Comparison of ENCODE assay signal across 16 mouse cellular contexts in genomic region chr3:45432172-45432765, GRCm38 (mm10). TPM values are rescaled to one million over a fixed set of nuclear protein-coding genes. Genes with fewer than 3 reads are reported as not detected.
DNase-seq lines count a peak whose midpoint lies in the region; ATAC-seq lines count a peak whose summit lies in the region.
"Had no signal": no experiment of that assay in that cellular context is flagged by ENCODE, and none has a peak within 500 bp of the region (broad histone marks: within the 10 kb centered on the region; RNA-seq: fewer than 3 reads in every experiment).

No protein-coding gene starts in this region.

- H3K36me3 ChIP-seq in kidney, embryonic 16.5 days (ENCODE audit: insufficient read depth, low read length), result no peaks in the 10 kb centered on the region
- H3K36me3 ChIP-seq in forebrain, embryonic 15.5 days, result no peaks in the 10 kb centered on the region
- no peaks in the 10 kb centered on the region for H3K36me3 ChIP-seq in neural tube, embryonic 14.5 days (ENCODE audit: control insufficient read depth, insufficient read depth, low read length)
- H3K36me3 ChIP-seq: liver, embryonic 12.5 days; midbrain, embryonic 10.5 days; stomach, embryonic 15.5 days had no signal

- H3K4me2 ChIP-seq in kidney, embryonic 16.5 days (replicated peaks; ENCODE audit: low read depth, low read length), result peak overlapping the region; percentile 21; the same call in 1 of the 2 replicates
- peak overlapping the region; percentile 31 for H3K4me2 ChIP-seq in forebrain, embryonic 15.5 days (replicated peaks)
- peak overlapping the region; percentile 14; the same call in 1 of the 2 replicates for H3K4me2 ChIP-seq in neural tube, embryonic 14.5 days (ENCODE audit: low read depth, low read length)
- H3K4me2 ChIP-seq: liver, embryonic 12.5 days; stomach, embryonic 15.5 days had no signal

- no peak overlapping the region for H3K9ac ChIP-seq in kidney, embryonic 16.5 days (replicated peaks; ENCODE audit: low read length)
- no peak overlapping the region; the same call in 1 of the 2 replicates for H3K9ac ChIP-seq in forebrain, embryonic 15.5 days (replicated peaks)
- no peak overlapping the region for H3K9ac ChIP-seq in neural tube, embryonic 14.5 days (replicated peaks; ENCODE audit: low read depth, low read length)
- H3K9ac ChIP-seq: liver, embryonic 12.5 days; stomach, embryonic 15.5 days had no signal

- ATAC-seq in kidney, embryonic 16.5 days (ENCODE audit: low FRiP score, low TSS enrichment), result no peak
- peak; percentile 81 for ATAC-seq in forebrain, embryonic 15.5 days (replicated peaks)
- ATAC-seq in neural tube, embryonic 14.5 days (ENCODE audit: low read depth), result no peak
- ATAC-seq: CD4-positive, CD25-positive, alpha-beta regulatory T cell, adult 4 months; intestine, embryonic 16.5 days; liver, embryonic 12.5 days; lung, postnatal 0 days had no signal

- 27% methylated on average over 11 of the region's 11 CpGs for WGBS in kidney, embryonic 16.5 days
- WGBS in forebrain, embryonic 15.5 days, result 37% methylated on average over 11 of the region's 11 CpGs
- 44% methylated on average over 11 of the region's 11 CpGs for WGBS in neural tube, embryonic 14.5 days

- no peaks in the 10 kb centered on the region for H3K27me3 ChIP-seq in kidney, embryonic 16.5 days (ENCODE audit: insufficient read depth, low read length)
- H3K27me3 ChIP-seq in forebrain, embryonic 15.5 days, result no peaks in the 10 kb centered on the region
- no peaks in the 10 kb centered on the region for H3K27me3 ChIP-seq in neural tube, embryonic 14.5 days (ENCODE audit: control insufficient read depth, insufficient read depth, low read length)
- H3K27me3 ChIP-seq: liver, embryonic 12.5 days; stomach, embryonic 15.5 days had no signal

- no peaks in the 10 kb centered on the region for H3K9me3 ChIP-seq in kidney, embryonic 16.5 days (ENCODE audit: low read length)
- H3K9me3 ChIP-seq in forebrain, embryonic 15.5 days, result no peaks in the 10 kb centered on the region
- H3K9me3 ChIP-seq in neural tube, embryonic 14.5 days (ENCODE audit: control insufficient read depth, low read length), result no peaks in the 10 kb centered on the region
- H3K9me3 ChIP-seq: liver, embryonic 12.5 days; midbrain, embryonic 10.5 days; stomach, embryonic 15.5 days had no signal

- no peak for DNase-seq in kidney, postnatal 25 days
- DNase-seq in brain, adult 2 months (ENCODE audit: low read depth, low spot score), result peak; percentile 47
- no peak for DNase-seq in lung, postnatal 36 days
- no peak for DNase-seq in adrenal gland, postnatal 14 days
- DNase-seq: cerebellum, postnatal 36 days; kidney, postnatal 4 days; thymus, postnatal 4 days had no signal

- no peaks in the 10 kb centered on the region for H3K4me1 ChIP-seq in kidney, embryonic 16.5 days (ENCODE audit: insufficient read depth, low read length)
- H3K4me1 ChIP-seq in forebrain, embryonic 15.5 days, result peaks cover 8% of the 10 kb centered on the region
- no peaks in the 10 kb centered on the region for H3K4me1 ChIP-seq in neural tube, embryonic 14.5 days (ENCODE audit: control insufficient read depth, insufficient read depth, low read length)
- H3K4me1 ChIP-seq: liver, embryonic 12.5 days; midbrain, embryonic 10.5 days; stomach, embryonic 15.5 days had no signal

- H3K4me3 ChIP-seq in kidney, embryonic 16.5 days (ENCODE audit: low read length), result no peak overlapping the region
- peak overlapping the region; percentile 12; the same call in 1 of the 2 replicates for H3K4me3 ChIP-seq in forebrain, embryonic 15.5 days
- no peak overlapping the region for H3K4me3 ChIP-seq in neural tube, embryonic 14.5 days (ENCODE audit: low read depth, low read length)
- H3K4me3 ChIP-seq: liver, embryonic 12.5 days; midbrain, embryonic 10.5 days; stomach, embryonic 15.5 days had no signal

- no peak overlapping the region for H3K27ac ChIP-seq in kidney, embryonic 16.5 days (ENCODE audit: low read length)
- peak overlapping the region; percentile 29; the same call in 1 of the 2 replicates for H3K27ac ChIP-seq in forebrain, embryonic 15.5 days (replicated peaks)
- H3K27ac ChIP-seq in neural tube, embryonic 14.5 days (ENCODE audit: low read depth, low read length), result no peak overlapping the region
- H3K27ac ChIP-seq: liver, embryonic 12.5 days; midbrain, embryonic 10.5 days; stomach, embryonic 15.5 days had no signal

RNA-seq across cellular contexts. Expression of gene Pcdh10, which starts 54.1 kb away (rescaled TPM):
- polyA plus RNA-seq in kidney, embryonic 16.5 days (2015; fragmentation: Nextera tagmentation; extraction: Ambion mirVana), result 0.21 and 0.46 TPM in 2 replicates
- polyA plus RNA-seq in forebrain, embryonic 15.5 days (2015; fragmentation: Nextera tagmentation; extraction: Ambion mirVana), result 12.5 and 13.8 TPM in 2 replicates
- 19.9 and 28.1 TPM in 2 replicates for polyA plus RNA-seq in neural tube, embryonic 14.5 days (2014; fragmentation: Nextera tagmentation; extraction: Ambion mirVana)
- total RNA-seq in adrenal gland, postnatal 14 days (2021), result 4.4 and 5.8 TPM in 2 replicates
- polyA plus RNA-seq: CD4-positive, CD25-positive, alpha-beta regulatory T cell, adult 4 months had no signal
